Mouse (Mus musculus) skeletal muscle tissue, adult 2 months (tissue): Measurements from ENCODE around the gene Fam162a.
"Not testable (repeated sequence)": the region's sequence is repeated elsewhere in the genome, so short reads cannot be mapped to it uniquely, and the experiment has no call there.

Experiments used
- DNase-seq: peaks from one replicate; pipeline ENCODE4 v3.0.0-alpha.2; 2012; ENCODE audit warnings: low read depth, low spot score

Gene Fam162a

DNA sequence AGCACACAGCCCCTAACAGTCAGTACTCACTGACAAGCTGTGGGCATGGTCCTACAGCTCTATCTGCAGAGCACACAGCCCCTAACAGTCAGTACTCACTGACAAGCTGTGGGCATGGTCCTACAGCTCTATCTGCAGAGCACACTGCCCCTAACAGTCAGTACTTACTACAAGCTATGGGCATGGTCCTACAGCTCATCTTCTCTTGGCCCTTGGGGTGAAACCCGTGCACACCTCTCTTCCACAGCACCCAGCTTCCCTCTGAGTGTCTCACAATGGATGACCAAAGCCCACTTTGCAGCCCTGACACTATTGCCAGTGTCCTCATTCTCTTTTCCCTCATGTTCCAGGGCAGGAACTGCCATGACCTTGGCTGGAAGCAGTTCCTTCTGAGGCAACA lies 8.9 kb downstream of the Fam162a start:
- DNase-seq = not testable (repeated sequence)

DNA sequence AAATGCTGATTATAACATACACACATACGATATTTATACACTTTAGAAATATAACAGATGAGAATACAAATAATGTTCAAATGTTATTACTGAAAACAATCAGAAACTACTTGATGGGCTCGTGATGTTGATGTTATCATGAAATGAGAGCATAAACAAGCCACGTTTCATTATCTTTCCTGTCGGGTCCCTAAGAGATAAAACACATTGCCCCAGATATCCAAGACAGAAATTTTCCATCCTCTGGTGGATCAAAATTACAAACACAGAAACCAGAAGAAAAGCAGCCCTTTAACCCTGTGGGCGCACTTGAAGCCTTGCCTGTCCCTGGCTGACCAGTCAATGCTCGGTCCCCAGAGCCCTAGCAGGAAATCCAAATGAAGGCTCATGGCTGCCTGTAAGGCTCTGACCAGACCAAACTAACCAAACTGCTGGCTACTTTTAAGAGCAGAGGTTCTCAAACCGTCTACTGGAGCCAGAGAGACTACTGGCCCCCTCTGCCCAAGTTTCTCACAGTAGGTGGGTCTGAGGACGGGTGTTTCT lies 13.4 kb downstream of the Fam162a start:
- DNase-seq = no peak

GRCm38 (mm10) chr16:36056416-36056815 lies 15.0 kb downstream of the Fam162a start:
- DNase-seq = no peak

- no peak for DNase-seq
Observed at GRCm38 (mm10) chr16:36054920-36055319, 16.5 kb downstream of the Fam162a start.

DNA sequence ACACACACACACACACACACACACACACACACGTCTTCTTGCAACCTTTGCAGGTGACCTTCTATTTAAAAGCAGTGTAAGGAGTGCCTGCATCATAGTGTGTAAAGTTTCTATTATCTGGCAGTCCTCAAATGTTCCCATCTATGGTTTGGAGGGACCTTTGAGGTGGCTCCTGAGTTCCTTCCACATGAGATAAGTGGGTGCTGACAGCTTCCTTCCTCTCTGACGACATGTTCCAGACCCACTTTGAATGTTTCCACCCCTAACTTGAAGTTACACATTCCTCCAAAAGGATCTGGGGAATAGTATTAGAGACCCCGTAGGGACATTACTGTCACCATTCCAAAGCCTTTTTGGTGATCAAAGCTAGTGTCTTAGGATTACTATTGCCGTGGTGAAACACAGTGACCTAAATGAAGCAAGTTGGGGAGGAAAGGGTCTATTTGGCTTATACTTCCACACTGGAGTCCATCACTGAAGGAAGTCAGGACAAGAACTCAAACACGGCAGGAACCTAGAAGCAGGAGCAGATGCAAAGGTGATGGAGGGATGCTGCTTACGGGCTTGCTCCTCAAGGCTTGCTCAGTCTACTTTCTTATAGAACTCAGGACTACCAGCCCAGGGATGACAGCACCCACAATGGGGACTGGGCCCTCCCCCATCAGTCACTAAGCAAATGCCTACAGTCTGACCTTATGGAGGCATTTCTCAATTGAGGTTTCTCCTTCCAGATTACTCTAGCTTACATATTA lies 17.7 kb downstream of the Fam162a start:
- DNase-seq = no peak

- DNase-seq = no peak
Observed at GRCm38 (mm10) chr16:36051491-36051890, 19.9 kb downstream of the Fam162a start.

DNA sequence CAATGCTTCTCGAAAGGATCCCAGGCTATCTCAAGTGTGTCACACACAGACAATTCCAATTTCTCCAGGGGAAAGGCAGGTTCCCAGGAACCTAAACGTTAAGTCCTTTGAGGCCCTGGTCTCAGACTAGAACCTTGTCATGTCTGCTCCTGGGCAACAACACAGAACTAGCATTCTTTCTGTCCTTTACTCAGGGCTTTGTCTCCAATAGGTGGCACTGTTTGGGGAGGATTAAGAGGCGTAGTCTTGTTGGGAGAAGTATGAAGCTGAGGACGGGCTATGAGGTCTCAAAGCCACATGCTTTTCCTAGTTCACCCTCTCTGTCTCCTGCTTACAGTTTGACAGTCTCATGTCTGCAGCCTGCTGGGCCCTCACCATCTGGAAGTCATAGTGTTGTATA lies 23.9 kb downstream of the Fam162a start:
- DNase-seq = no peak

- no peak for DNase-seq
Observed at GRCm38 (mm10) chr16:36043964-36044363, 27.4 kb downstream of the Fam162a start.

GRCm38 (mm10) chr16:36043073-36043472 lies 28.3 kb downstream of the Fam162a start:
- no peak for DNase-seq

DNA sequence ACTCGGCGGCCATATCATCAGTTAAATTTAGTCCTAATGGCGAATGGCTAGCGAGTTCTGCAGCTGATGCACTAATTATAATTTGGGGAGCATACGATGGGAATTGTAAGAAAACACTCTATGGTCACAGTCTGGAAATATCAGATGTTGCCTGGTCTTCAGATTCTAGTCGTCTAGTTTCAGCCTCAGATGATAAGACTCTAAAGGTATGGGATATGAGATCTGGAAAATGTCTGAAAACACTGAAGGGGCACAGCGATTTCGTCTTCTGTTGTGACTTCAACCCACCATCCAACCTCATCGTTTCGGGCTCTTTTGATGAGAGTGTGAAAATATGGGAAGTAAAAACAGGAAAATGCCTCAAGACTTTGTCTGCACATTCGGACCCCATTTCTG lies 29.8 kb downstream of the Fam162a start:
- DNase-seq = no peak

- DNase-seq = peak; percentile 98
Observed at GRCm38 (mm10) chr16:36040640-36041624, 30.5 kb downstream of the Fam162a start, which contains the start of gene Wdr5b. Gene Wdr5b (plus strand): TSS chr16:36041190.

DNA sequence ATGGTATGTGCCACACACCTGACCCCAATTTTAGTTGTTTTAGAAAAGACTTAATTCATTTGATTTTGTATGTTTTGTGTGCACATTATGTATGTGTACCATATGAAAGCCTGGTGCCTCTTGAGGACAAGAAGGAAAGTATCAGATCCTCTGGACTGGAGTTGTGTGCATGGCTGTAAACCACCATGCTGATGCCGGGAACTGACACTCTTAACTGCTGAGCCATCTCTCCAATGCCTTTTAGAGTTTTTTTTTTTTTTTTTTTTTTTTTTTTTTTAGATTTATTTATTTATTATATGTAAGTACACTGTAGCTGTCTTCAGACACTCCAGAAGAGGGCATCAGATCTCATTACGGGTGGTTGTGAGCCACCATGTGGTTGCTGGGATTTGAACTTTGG lies 43.3 kb downstream of the Fam162a start:
- DNase-seq = not testable (repeated sequence)

- no peak for DNase-seq
Observed at GRCm38 (mm10) chr16:36016335-36016734, 55.1 kb downstream of the Fam162a start.

- DNase-seq = no peak
Observed at GRCm38 (mm10) chr16:36008396-36008795, 63.0 kb downstream of the Fam162a start.

DNA sequence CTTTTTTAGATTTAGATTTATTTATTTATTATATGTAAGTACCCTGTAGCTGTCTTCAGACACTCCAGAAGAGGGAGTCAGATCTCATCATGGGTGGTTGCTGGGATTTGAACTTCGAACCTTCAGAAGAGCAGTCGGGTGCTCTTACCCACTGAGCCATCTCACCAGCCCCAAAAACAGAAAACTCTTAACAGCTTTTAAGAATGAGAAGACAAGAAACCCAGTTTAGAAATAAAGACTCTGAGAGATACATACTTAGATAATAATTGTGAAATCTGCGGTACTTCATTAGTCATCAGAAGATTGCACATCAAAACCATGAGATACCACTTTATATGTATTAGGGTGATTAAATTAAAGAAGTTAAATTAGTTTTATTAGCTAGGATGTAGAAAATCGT lies 72.5 kb downstream of the Fam162a start:
- DNase-seq = not testable (repeated sequence)
